Mouse (Mus musculus): ENCODE data around the gene Ppcs. TPM values are rescaled to one million over a fixed set of nuclear protein-coding genes. Genes with fewer than 3 reads are reported as not detected.
A peak's percentile ranks its signal among the peaks of the same experiment; 100 is the strongest.

Gene Ppcs
- polyA plus RNA-seq, 1 experiment from 2014 or later: 41.6 TPM

DNA sequence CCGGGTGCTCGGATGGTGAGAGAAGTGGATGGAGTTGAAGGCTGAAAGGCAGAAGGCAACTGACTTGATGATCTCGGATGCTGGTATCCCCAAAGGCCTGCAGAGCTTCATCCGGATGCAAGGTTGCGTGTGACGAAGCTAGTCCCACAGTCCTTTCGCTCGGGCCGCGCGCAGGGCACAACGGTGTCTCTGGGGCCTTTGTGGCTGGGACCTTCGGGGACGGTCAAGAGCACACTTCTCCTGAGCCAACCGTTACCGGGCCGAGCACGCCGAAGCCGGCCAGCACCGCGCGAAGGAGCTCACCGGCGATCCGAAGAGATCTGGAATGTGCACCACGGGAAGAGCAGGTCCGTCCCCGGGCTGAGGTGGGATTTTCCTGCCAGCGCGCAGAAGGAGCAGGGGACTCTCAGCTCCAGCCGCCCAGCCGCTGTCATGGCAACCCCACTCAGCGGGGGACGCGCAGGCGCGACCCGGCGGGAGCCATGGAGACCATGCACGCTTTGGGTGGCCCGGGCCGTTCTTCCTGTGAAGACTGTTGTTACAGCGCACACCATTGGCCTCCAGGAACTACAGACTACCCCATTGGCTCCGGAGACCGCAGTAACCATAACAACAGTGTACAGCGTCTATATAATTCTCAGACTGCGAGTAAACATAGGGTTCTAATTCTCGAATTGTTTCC is 7.0 kb downstream of the Ppcs start, which contains the start of gene Ccdc30:
TSS of gene Ccdc30 (minus strand) at position 450 of the 682 bp plus-strand sequence.
- Histone ChIP-seq H3K27me3 (no peaks in the 10 kb centered on the region), H3K27ac (no peak within 1 kb of the TSS), H3K4me2 (peak within 1 kb of the TSS; percentile 74), H3K4me1 (peaks cover 16% of the 10 kb centered on the region), H3K36me3 (peaks cover 20% of the 10 kb centered on the region), H3K4me3 (replicated peaks) (peak within 1 kb of the TSS; percentile 62), H3K9ac (peak within 1 kb of the TSS; percentile 41), H3K9me3 (replicated peaks) (no peaks in the 10 kb centered on the region)
- under 1% methylated on average over 49 of the region's 49 CpGs for WGBS
- ATAC-seq (replicated peaks; ENCODE audit: low FRiP score): peak; percentile 100

DNA sequence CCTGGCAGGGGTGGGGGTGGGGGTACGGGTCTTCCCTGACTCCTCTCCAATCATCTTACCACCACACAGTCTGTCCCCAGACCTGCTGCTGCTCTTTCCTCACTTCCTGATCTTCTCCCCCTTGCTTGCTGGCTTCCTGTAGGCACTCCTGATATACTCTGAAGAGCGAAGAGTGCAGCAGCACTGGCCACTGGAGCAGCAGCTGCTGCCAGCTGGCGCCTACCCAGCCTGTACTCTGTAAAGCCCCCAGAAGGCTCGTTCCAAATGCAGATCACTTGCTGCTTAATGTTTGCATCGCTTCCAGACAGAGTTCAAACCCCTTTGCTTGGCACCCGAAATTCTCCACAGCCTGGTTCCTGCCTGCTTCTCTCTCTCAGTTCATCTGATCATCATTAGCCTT is 9.4 kb downstream of the Ppcs start:
- no peaks in the 10 kb centered on the region for H3K36me3 ChIP-seq
- 69% methylated on average over 6 of the region's 6 CpGs for WGBS
- H3K4me1 ChIP-seq: peaks cover 16% of the 10 kb centered on the region
- ATAC-seq (replicated peaks; ENCODE audit: low FRiP score): no peak
- no peaks in the 10 kb centered on the region for H3K27me3 ChIP-seq
- no peak overlapping the region for H3K4me2 ChIP-seq
- no peaks in the 10 kb centered on the region for H3K9me3 ChIP-seq (replicated peaks)
- H3K27ac ChIP-seq: no peak overlapping the region
- no peak overlapping the region for H3K9ac ChIP-seq
- H3K4me3 ChIP-seq (replicated peaks): no peak overlapping the region

- Histone ChIP-seq H3K4me2 (no peak overlapping the region), H3K27me3 (no peaks in the 10 kb centered on the region), H3K4me3 (replicated peaks) (no peak overlapping the region), H3K27ac (no peak overlapping the region), H3K9me3 (replicated peaks) (no peaks in the 10 kb centered on the region), H3K9ac (no peak overlapping the region), H3K4me1 (peaks cover 16% of the 10 kb centered on the region), H3K36me3 (no peaks in the 10 kb centered on the region)
- 79% methylated on average over 11 of the region's 12 CpGs for WGBS
- no peak for ATAC-seq (replicated peaks; ENCODE audit: low FRiP score)
These were observed 10.2 kb downstream of the Ppcs start for GRCm38 (mm10) chr4:119411877-119412650.

- no peak overlapping the region for H3K4me3 ChIP-seq (replicated peaks)
- peaks cover 18% of the 10 kb centered on the region for H3K36me3 ChIP-seq
- no peak overlapping the region for H3K27ac ChIP-seq
- H3K4me2 ChIP-seq: no peak overlapping the region
- 89% methylated on average over 2 of the region's 2 CpGs for WGBS
- ATAC-seq (replicated peaks; ENCODE audit: low FRiP score): no peak
- H3K27me3 ChIP-seq: no peaks in the 10 kb centered on the region
- 0 out of 2 replicates have a peak, but pooled peaks cover 11% of the 10 kb centered on the region for H3K9me3 ChIP-seq (replicated peaks)
- no peak overlapping the region for H3K9ac ChIP-seq
- no peaks in the 10 kb centered on the region for H3K4me1 ChIP-seq
These were observed 18.8 kb downstream of the Ppcs start for GRCm38 (mm10) chr4:119403431-119403830.

DNA sequence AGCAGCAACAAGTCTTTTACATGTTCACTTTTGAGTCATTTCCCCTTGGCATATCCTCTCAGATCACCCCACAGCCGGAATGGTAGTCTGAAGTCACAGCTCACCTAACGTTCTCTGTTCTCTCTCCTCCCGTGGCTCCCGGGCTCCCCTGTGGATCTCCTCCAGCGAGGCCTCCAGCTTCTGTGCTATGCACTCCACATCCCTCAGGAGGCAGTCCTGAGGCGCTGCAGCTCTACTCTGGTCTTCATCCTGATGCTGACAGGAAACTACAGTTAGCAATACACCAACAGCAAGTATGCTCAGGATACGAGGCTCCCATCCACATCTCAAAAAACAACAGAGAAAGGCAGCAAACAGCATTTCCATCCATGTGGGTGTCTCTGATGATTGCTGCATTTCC is 21.3 kb downstream of the Ppcs start:
- no peaks in the 10 kb centered on the region for H3K4me1 ChIP-seq
- H3K4me3 ChIP-seq (replicated peaks): no peak overlapping the region
- H3K4me2 ChIP-seq: no peak overlapping the region
- no peak overlapping the region for H3K9ac ChIP-seq
- no peak overlapping the region for H3K27ac ChIP-seq
- 64% methylated on average over 7 of the region's 7 CpGs for WGBS
- no peak for ATAC-seq (replicated peaks; ENCODE audit: low FRiP score)
- peaks cover 18% of the 10 kb centered on the region for H3K36me3 ChIP-seq
- H3K9me3 ChIP-seq (replicated peaks): 0 out of 2 replicates have a peak, but pooled peaks cover 11% of the 10 kb centered on the region
- no peaks in the 10 kb centered on the region for H3K27me3 ChIP-seq

- Histone ChIP-seq H3K36me3 (peaks cover 15% of the 10 kb centered on the region), H3K4me1 (no peaks in the 10 kb centered on the region)
- 82% methylated on average over 7 of the region's 7 CpGs for WGBS
These were observed 23.5 kb downstream of the Ppcs start for GRCm38 (mm10) chr4:119398751-119399150.

GRCm38 (mm10) chr4:119390369-119390768 is 31.9 kb downstream of the Ppcs start:
- H3K4me1 ChIP-seq: 0 out of 2 replicates have a peak, but pooled peaks cover 5% of the 10 kb centered on the region
- 0 out of 2 replicates have a peak, but pooled peaks cover 4% of the 10 kb centered on the region for H3K9me3 ChIP-seq (replicated peaks)
- H3K4me2 ChIP-seq: no peak overlapping the region
- WGBS: 91% methylated on average over 1 of the region's 1 CpGs
- H3K36me3 ChIP-seq: no peaks in the 10 kb centered on the region
- no peak overlapping the region for H3K4me3 ChIP-seq (replicated peaks)
- no peaks in the 10 kb centered on the region for H3K27me3 ChIP-seq
- no peak for ATAC-seq (replicated peaks; ENCODE audit: low FRiP score)
- H3K9ac ChIP-seq: no peak overlapping the region
- H3K27ac ChIP-seq: no peak overlapping the region

More at GRCm38 (mm10) chr4:119398751-119399150, 23.5 kb downstream of the Ppcs start:
- Histone ChIP-seq H3K9ac (no peak overlapping the region), H3K9me3 (replicated peaks) (0 out of 2 replicates have a peak, but pooled peaks cover 11% of the 10 kb centered on the region), H3K4me2 (no peak overlapping the region), H3K27me3 (no peaks in the 10 kb centered on the region), H3K27ac (no peak overlapping the region), H3K4me3 (replicated peaks) (no peak overlapping the region)
- ATAC-seq (replicated peaks; ENCODE audit: low FRiP score): no peak

DNA sequence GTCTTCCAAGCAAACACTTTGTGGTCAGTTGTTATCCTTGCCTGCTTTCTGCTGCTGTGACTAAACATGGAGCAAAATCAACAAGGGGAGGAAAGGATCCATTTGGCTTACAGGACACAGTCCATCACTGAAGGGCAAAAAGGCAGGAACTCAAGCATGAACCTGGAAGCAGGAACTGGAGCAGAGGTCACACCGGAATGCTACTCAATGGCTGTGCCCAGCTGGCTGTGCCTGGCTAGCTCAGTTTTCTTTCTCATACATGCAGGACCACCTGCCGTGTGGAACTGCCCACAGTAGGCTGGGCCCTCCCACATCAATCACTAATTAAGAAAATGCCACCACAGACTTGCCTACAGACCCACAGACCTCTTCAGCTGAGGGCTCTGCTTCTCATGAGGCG is 33.0 kb downstream of the Ppcs start:
- no peak overlapping the region for H3K4me2 ChIP-seq
- no peak overlapping the region for H3K9ac ChIP-seq
- ATAC-seq (replicated peaks; ENCODE audit: low FRiP score): peak; percentile 91
- peak overlapping the region; percentile 22 for H3K27ac ChIP-seq
- no peaks in the 10 kb centered on the region for H3K36me3 ChIP-seq
- 0 out of 2 replicates have a peak, but pooled peaks cover 5% of the 10 kb centered on the region for H3K4me1 ChIP-seq
- H3K27me3 ChIP-seq: no peaks in the 10 kb centered on the region
- H3K4me3 ChIP-seq (replicated peaks): no peak overlapping the region
- 25% methylated on average over 3 of the region's 3 CpGs for WGBS
- H3K9me3 ChIP-seq (replicated peaks): 0 out of 2 replicates have a peak, but pooled peaks cover 4% of the 10 kb centered on the region

DNA sequence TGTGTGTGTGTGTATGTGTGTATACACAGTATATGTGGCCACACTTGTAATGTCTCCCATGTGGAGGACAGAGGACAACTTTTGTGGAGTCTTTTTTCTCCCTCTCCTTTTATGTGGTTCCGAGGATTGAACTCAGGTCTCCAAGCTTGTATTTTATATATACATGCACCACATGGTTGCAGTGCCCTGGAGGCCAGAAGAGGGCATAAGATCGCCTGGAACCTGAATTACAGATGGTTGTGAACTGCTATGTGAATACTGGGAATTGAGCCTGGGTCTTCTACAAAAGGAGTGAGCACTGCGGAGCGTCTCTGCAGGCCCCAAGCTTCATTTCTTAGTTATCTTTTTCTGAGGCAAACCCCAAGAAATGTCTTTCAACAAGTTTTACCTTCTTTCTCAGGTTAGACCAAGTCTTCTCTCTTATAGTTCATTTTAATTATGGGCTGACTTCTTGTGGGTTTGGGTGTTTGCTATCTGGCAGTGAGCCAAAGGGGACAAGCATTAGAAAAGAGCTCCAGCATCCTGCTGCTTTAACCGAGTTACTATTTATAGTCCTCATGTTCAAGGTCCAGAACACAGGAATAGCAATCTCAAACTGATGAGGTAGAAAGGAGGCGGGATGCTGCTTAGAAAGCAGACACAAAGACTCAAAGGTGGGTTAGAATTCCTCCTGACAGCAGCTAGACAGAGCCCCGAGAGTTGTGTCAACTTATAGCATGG is 40.6 kb downstream of the Ppcs start:
- no peaks in the 10 kb centered on the region for H3K27me3 ChIP-seq
- 0 out of 2 replicates have a peak, but pooled peaks cover 3% of the 10 kb centered on the region for H3K4me1 ChIP-seq
- H3K9me3 ChIP-seq (replicated peaks): no peaks in the 10 kb centered on the region
- no peak overlapping the region for H3K27ac ChIP-seq
- no peak overlapping the region for H3K9ac ChIP-seq
- no peaks in the 10 kb centered on the region for H3K36me3 ChIP-seq
- no peak overlapping the region for H3K4me3 ChIP-seq (replicated peaks)
- no peak for ATAC-seq (replicated peaks; ENCODE audit: low FRiP score)
- 67% methylated on average over 7 of the region's 7 CpGs for WGBS
- no peak overlapping the region for H3K4me2 ChIP-seq

DNA sequence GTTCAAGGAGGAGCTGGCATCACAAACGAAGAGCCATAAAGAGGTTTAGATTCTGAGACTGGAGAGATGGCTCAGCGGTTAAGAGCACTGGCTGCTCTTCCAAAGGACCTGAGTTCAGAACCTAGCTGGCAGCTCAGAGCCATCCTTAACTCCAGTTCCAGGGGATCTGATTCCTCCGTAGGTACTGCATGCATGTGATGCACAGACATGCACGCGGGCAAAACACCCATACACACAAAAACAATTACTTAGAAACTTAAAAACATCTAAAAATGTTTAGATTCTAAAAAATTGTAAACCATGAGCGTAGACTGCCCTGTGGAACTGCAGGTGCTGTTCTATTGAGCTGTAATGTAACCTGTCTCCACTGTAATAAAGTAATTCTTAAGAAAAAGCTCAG is 52.8 kb downstream of the Ppcs start:
- no peak overlapping the region for H3K4me3 ChIP-seq (replicated peaks)
- H3K9me3 ChIP-seq (replicated peaks): no peaks in the 10 kb centered on the region
- H3K9ac ChIP-seq: no peak overlapping the region
- no peaks in the 10 kb centered on the region for H3K27me3 ChIP-seq
- no peaks in the 10 kb centered on the region for H3K4me1 ChIP-seq
- no peak overlapping the region for H3K4me2 ChIP-seq
- no peaks in the 10 kb centered on the region for H3K36me3 ChIP-seq
- no peak for ATAC-seq (replicated peaks; ENCODE audit: low FRiP score)
- 89% methylated on average over 6 of the region's 6 CpGs for WGBS
- no peak overlapping the region for H3K27ac ChIP-seq
